Comparison of ENCODE assay signal across 8 mouse cellular contexts in the genomic region with DNA sequence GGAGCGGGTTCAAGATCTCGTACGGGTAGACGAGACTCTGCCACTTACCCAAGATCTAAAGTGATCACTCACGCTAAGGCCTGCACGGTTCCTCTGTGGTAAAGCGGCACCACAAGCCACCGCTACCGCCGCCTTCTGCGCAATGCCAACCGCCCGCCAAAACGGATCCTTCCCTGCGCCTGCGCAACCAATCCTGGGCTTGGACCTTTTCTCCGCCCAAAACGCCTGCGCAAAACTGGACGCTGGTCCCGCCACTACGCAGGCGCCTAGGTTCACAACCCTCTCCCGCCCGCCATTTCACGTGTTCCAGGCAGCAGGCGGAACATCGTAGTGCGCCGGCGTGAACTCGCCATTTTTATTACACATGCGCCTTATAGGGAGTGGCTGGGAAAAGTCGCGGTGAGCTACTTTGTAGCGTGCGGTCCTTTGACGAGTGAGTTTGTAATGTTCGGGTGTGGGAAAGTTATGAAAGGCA. TPM values are rescaled to one million over a fixed set of nuclear protein-coding genes. Genes with fewer than 3 reads are reported as not detected.
DNase-seq lines count a peak whose midpoint lies in the region; ATAC-seq lines count a peak whose summit lies in the region.

A gene (minus strand): TSS at position 132 of the 475 bp plus-strand sequence.

- no peaks in the 10 kb centered on the region for H3K9me3 ChIP-seq in intestine, embryonic 14.5 days (ENCODE audit: control insufficient read depth, low read length)

- peak within 1 kb of the TSS; percentile 95 for H3K27ac ChIP-seq in intestine, embryonic 14.5 days (ENCODE audit: low read depth)

- H3K4me3 ChIP-seq in intestine, embryonic 14.5 days (ENCODE audit: low read depth, low read length), result peak within 1 kb of the TSS; percentile 94

- H3K4me1 ChIP-seq in intestine, embryonic 14.5 days (replicated peaks; ENCODE audit: control insufficient read depth, insufficient read depth, low read length), result peaks cover 21% of the 10 kb centered on the region

- H3K36me3 ChIP-seq in intestine, embryonic 14.5 days (ENCODE audit: control insufficient read depth, insufficient read depth, low read length), result peaks cover 37% of the 10 kb centered on the region

- DNase-seq in adrenal gland, adult 18-20 months (ENCODE audit: low spot score in 2 of 2), result peak; percentile 92 to 93
- peak; percentile 99 for DNase-seq in embryo, embryonic 11 days
- peak; percentile 98 for DNase-seq in gastrocnemius, postnatal 25 days
- DNase-seq in intestine, embryonic 14.5 days (ENCODE audit: low spot score), result peak; percentile 96
- peak; percentile 98 for DNase-seq in left cerebral cortex, postnatal 14 days (ENCODE audit: low spot score in 2 of 2)
- peak; percentile 97 for DNase-seq in mesoderm, embryonic 11.5 days (ENCODE audit: low read depth, low spot score)
- DNase-seq in right cerebral cortex, postnatal 36 days (ENCODE audit: low spot score in 2 of 2), result peak; percentile 97 to 98
- DNase-seq in yolk sac, embryonic 10.5 days (ENCODE audit: low spot score), result peak; percentile 98

- H3K27me3 ChIP-seq in intestine, embryonic 14.5 days (replicated peaks; ENCODE audit: control insufficient read depth, insufficient read depth, low read length), result no peaks in the 10 kb centered on the region

- H3K9ac ChIP-seq in intestine, embryonic 14.5 days (ENCODE audit: low read length), result peak within 1 kb of the TSS; percentile 95

- under 1% methylated on average over 39 of the region's 39 CpGs for WGBS in intestine, embryonic 14.5 days

- peak; percentile 93 for ATAC-seq in intestine, embryonic 14.5 days (replicated peaks; ENCODE audit: low FRiP score, low TSS enrichment, low read depth)

- H3K4me2 ChIP-seq in intestine, embryonic 14.5 days (ENCODE audit: low read length), result peak within 1 kb of the TSS; percentile 88

- intact Hi-C loops in left cerebral cortex, postnatal 14 days (cut with DNase I), result loop anchor here (2.0 to 5.0 kb wide), 2 partner anchors 32 to 33 kb away; a partner anchor contains a TSS

RNA-seq across cellular contexts. Expression of the gene that starts here (rescaled TPM):
- 10 to 100 TPM; 65.0 to 76.3 TPM for total RNA-seq in adrenal gland, adult 18-20 months (2021)
- total RNA-seq in gastrocnemius, postnatal 25 days (2021), result 10 to 100 TPM; 29.0 to 29.6 TPM
- polyA plus RNA-seq in intestine, embryonic 14.5 days (2014; fragmentation: Nextera tagmentation; extraction: Ambion mirVana), result 118 and 123 TPM in 2 replicates
- 100 to 1,000 TPM; 152 to 162 TPM for total RNA-seq in left cerebral cortex, postnatal 14 days (2021)

Comparison
In these comparisons a context has a peak if more than half of its experiments do, and no peak if none do; other contexts are left out.
1. Peak in every context shown above with its lines: DNase-seq, ATAC-seq, H3K4me3 ChIP-seq and H3K27ac ChIP-seq.